Mouse (Mus musculus) CH12.LX (cell line): ENCODE measurements around the gene Msh5.

Experiments used
- BHLHE40 ChIP-seq: IDR thresholded peaks from 2 replicates; pipeline ENCODE4 v1.6.1; 2011; ENCODE audit warnings: mild to moderate bottlenecking, low read depth, low read length, improper control_type of control experiment
- CHD2 ChIP-seq: IDR thresholded peaks from 2 replicates; pipeline ENCODE4 v1.6.1; 2011; ENCODE audit warnings: low read length, improper control_type of control experiment
- CTCF ChIP-seq, 2 experiments: IDR thresholded peaks in 1 of 2; conservative IDR thresholded peaks in 1 of 2; 2 replicates each; pipeline ENCODE4 v1.5.1; 2011 to 2012; ENCODE audit warnings: low read depth in 2 of 2, low read length in 2 of 2, improper control_type of control experiment in 1 of 2, inconsistent platforms in 1 of 2, mild to moderate bottlenecking in 1 of 2, moderate library complexity in 1 of 2
- GABPA ChIP-seq: IDR thresholded peaks from 2 replicates; pipeline ENCODE4 v1.6.1; 2012; ENCODE audit warnings: low read depth, low read length, improper control_type of control experiment, inconsistent platforms; ENCODE audit not compliant: insufficient replicate concordance
- HCFC1 ChIP-seq: IDR thresholded peaks from 2 replicates; pipeline ENCODE4 v1.6.1; 2012; ENCODE audit warnings: low read depth, mild to moderate bottlenecking, inconsistent platforms, low read length, improper control_type of control experiment
- MEF2A ChIP-seq: IDR thresholded peaks from 2 replicates; pipeline ENCODE4 v1.6.1; 2014; ENCODE audit warnings: low read depth, mild to moderate bottlenecking, inconsistent platforms, low read length, improper control_type of control experiment, borderline replicate concordance
- POLR2A ChIP-seq: IDR thresholded peaks from 2 replicates; pipeline ENCODE4 v1.6.1; 2011; ENCODE audit warnings: low read depth, mild to moderate bottlenecking, improper control_type of control experiment, low read length
- POLR2AphosphoS2 ChIP-seq: IDR thresholded peaks from 2 replicates; pipeline ENCODE4 v1.6.1; 2011; ENCODE audit warnings: low read depth, low read length, improper control_type of control experiment
- ZC3H11A ChIP-seq: IDR thresholded peaks from 2 replicates; pipeline ENCODE4 v1.6.1; 2012; ENCODE audit warnings: low read depth, mild to moderate bottlenecking, inconsistent platforms, low read length, improper control_type of control experiment

- no peak for TF ChIP-seq CTCF (conservative IDR thresholded peaks at IDR 0.05 in 1 of 2, IDR thresholded peaks at IDR 0.05 in 1 of 2; ENCODE audit: low read depth in 2 of 2, low read length in 2 of 2)
- TF ChIP-seq CHD2 = no peak
- no peak for TF ChIP-seq POLR2AphosphoS2
- TF ChIP-seq BHLHE40 = no peak
- TF ChIP-seq POLR2A = no peak
- no peak for TF ChIP-seq HCFC1
- TF ChIP-seq MEF2A = no peak
- no peak for TF ChIP-seq GABPA
- TF ChIP-seq ZC3H11A = no peak
These were observed 30.2 kb downstream of the Msh5 start, which contains the start of gene Vwa7 for GRCm38 (mm10) chr17:35016376-35016775.
